Mouse (Mus musculus): Measurements from ENCODE around the gene Cnot2.
"Not testable (repeated sequence)": the region's sequence is repeated elsewhere in the genome, so short reads cannot be mapped to it uniquely, and the experiment has no call there.

Cnot2 gene

DNA sequence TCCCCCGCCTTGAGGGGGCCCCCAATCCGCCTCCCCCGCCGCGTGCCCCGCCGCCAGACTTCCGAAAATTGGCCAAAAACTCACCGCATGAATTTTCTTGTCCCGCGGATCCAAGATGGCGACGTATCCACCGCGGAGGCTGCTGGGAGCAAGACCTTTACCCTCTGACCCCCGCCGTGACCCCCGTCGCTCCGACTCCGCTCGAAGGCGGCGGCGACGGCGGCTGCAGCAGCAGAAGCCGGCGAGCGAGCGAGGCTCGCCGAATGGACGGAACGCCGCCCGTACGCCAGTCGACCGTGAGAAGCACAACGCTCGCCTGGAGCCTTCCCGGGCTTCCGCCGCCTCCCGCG is at the start of gene Cnot2:
Gene Cnot2 (minus strand): TSS at position 143 of the 350 bp plus-strand sequence.
- peak; percentile 88 to 94 for DNase-seq (ENCODE audit: low spot score in 2 of 2)

DNA sequence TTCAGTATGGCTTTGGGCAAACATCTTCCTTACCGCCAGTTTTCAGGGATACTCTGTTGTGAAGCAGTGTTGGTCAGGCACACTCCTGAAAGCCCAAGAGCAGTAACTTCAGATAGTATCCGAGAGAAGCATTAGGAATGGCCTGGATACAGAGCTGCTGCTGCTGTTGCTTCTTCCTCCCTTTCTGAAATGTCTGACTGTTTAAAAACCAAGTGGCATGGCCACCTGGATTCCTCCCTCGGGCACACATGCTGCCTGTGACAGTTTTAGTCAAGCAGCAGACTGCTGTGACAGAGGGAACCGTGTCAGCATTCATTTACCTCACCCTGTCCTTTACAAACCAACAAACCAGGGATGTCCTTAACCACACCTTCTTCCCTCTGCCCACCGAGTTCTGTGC is 47.6 kb upstream of the Cnot2 start:
- DNase-seq (ENCODE audit: low spot score in 2 of 2): no peak

DNA sequence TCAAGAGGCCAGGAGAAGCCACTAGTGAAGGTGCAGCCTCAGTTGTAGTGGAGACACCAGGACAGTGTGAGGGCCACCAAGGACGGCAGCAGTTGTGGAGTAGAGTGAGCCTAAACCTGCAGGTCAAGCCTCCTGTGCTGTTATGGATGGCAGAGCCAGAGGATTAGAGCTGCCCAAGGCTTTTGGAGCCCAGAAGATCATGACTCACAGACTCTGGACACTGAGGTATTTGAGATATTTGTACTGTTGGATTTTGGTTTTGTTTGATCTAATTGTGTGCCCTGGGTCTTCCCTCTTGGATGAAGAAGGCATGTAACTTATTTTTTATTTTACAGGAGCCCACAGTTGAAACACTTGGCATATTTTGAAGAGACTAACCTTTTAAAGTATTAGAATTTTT is 44.7 kb upstream of the Cnot2 start:
- no peak for DNase-seq (ENCODE audit: low spot score in 2 of 2)

DNA sequence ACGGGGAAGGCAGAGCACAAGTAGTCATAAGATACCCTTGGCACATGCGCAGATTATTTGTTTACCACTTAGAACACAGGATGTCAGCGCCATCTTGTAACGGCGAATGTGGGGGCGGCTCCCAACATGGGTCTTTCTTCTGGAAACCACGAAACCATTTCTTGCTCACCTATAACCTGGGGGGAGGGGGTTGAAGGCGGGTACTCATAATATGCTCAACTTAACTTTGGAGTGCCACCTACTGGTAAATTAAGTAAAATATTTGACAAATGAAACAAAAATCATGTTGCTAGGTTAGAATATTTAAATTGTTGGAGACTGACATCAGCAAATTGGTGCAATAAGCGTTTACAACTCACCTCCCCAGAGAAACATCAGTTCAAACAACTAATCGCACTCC is 31.9 kb upstream of the Cnot2 start:
- DNase-seq (ENCODE audit: low spot score in 2 of 2): not testable (repeated sequence)

DNA sequence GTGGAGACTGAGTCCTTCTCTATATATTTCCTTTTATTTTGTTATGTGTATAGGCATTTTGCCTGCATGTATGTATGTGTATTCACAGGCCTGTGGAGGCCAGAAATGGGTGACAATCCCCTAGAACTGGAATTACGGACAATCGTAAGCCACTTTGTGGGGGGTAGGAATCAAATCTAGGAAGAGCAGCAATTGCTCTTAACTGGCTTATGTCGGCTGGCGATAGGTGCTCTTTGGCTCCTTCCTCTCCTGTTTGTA is 23.5 kb upstream of the Cnot2 start:
- no peak for DNase-seq (ENCODE audit: low spot score in 2 of 2)

DNA sequence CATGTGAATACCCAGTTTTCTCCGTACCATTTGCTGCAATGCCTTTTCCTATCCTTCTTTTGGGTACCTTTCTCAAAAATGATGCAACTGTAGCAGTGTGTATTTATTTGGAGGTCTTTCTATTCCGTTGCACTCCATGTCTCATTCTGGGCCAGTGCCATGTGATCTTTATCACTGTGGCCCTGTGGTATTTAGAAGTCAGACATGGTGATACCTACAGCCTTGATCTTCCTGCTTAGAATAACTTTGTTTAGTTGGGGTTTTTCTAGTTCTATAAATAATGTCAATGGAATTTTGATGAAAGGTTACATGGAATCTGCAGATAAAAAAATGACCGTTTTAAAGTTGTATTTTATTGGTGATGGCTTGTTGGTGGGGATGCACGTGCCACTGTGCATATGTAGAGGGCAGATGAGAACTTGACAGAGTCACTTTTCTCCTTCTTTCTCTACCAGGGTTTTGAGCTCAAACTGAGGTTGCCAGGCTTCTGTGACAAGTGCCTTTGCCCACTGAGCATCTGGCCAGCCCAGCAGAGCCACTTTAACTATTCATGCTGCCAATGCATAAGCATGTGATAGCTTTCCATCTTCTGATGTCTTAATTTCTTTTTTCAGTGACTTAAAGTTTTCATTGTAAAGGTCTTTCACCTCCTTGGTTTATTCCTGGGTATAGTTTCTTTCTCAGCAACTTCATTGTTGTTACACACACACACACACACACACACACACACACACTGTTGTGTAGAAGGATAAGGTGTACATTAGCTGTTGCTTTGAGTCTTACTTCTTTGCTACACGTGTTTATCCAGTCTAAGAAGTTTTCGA is 23.0 kb upstream of the Cnot2 start:
- no peak for DNase-seq (ENCODE audit: low spot score in 2 of 2)

DNA sequence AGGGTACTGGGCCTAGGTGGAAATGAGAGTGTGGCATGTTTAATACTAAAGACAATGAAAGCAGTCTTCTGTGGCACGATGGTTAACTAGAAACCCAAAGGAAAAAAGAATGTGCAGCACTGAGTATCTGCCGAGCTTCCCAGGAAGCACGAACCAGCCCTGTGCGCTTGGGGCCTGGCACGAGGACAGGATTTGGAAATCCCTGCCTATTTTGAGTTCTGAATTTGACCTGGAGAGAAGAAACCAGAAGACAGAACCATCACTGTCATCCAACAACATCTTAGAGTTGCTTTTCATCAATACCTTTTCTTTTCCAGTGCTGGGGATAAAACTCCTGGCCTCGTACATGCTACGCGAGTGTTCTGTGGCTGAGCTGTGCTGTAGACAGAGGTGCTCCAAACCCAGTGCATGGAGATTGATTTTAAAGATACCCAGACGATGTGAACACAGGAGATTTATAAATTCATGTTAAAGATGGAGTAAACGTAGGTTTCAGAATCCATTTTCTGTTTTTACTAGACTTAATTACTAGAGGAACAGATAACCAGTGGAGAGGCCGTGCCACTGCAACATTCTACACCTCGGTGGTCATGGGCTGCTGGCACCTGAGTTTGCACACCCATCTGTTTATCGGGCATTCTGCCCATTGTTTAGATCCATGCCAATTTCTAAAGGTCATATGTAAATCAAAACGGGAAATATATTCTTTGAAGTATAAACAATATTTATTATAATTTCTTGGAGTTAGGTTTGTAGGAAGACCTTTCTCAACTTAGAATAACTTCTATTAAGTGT is 17.9 kb upstream of the Cnot2 start:
- no peak for DNase-seq (ENCODE audit: low spot score in 2 of 2)

DNA sequence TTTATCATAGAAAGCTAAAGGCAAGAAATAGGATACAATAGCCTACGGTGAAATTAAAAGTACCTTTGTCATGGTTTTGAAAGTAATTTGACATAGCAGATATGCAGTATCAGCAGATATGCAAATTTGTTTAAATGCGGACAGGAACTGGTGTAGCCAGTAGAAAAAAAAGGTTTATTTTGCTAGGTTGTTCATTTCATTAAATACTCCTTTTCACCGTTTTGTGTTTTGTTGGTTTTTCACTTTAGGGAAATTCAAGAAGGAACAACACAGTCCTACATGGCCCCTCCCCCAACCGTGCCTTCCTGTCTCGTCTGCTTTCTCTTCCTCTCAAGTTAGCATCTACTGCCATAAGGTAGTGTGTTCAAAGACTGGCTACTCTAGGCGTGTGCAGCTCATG is 1.4 kb upstream of the Cnot2 start:
- DNase-seq (ENCODE audit: low spot score in 2 of 2): peak in 1 of 2 experiments; percentile 32

DNA sequence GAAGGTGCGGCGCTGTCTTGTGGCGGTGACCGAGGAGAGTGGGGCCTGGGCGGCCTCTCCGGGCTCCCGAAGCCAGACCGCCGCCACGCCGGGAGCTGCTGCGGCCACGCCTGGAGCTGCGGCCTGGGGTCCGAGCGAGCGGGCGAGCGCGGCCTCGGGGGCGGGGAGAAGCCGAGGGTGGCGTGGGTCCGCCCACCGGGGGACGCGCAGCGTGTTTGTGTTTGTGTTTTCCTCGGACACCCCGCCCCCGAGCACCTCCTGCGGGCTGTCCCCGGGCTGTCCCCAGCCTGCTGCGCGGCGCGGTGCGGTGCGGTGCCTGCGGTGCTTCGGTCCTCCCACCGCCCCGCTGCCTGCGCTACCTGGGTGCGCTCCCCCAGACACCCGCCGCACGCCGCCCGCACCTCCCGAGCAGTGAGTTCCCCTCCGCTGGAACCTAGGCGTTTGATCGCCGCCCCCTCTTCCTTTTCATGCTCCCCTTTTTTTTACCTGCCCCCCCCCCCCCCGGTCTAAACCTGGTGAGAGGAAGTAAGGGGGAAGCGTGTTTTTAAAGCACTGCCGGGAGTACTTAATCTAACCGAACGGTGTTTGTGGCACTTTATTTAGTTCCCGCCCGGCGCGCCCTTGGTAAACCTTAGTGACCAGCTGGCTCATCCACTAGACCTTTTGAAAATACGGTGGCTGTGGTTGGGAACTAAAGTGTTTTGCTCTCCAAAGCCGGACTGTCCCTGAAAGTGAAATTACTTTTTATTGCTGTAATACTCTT is 589 bp upstream of the Cnot2 start:
- DNase-seq (ENCODE audit: low spot score in 2 of 2): peak; percentile 47 to 54

DNA sequence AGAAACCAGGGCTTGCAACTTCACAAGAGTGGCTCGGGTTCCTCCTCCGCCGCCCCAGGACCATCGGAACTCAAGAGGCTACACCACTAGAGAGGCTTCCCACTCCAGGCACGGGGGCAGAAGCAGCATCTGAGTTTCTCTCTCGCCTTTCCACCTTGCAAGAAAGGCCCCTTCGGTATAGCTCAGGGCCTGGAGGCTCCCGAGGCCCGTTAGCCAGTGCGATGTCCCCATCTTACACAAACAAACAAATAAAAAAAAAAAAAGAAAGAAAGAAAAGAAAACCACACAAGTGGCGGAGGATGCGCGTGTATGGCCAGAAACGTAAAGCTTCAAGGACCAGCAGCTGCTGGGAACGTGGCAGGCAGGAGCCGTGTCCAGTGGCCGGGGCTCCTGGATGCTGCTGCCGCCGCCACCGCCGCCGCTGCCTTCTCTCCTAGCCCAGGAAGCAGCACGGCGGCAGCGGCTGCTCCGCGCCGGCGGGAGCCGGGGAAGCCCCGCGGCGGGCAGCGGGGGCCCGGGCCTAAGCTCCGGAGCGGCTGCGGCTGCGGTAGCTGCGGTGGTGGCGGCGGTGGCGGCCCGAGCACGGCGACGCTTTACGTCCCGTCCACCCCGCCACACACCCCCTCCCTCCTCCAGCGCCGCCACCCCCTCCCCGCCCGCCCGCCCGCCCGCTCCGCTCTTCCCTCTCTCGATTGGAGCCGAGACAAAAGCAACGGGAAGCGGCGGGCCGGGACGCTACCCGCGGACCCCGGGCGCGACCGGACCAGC is 536 bp downstream of the Cnot2 start:
- peak; percentile 16 to 37 for DNase-seq (ENCODE audit: low spot score in 2 of 2)

DNA sequence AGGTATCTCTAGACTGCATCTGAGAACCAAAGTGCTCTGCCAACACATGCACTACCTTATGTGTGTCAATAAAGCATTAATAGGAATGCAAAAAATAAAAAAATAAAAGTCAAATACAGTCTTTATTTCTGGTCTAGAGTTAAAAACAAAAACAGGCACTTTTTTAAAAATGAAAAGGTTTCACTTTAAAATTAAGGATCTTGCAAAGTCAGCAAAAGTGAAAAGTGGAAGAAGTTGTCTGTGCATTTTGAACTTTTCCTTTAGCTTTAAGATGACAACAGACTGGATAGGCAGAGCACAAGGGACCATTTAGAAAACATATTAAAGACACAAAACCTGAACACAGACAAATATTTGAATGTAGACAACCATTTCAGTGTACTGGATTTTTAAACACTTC is 1.8 kb downstream of the Cnot2 start:
- no peak for DNase-seq (ENCODE audit: low spot score in 2 of 2)

DNA sequence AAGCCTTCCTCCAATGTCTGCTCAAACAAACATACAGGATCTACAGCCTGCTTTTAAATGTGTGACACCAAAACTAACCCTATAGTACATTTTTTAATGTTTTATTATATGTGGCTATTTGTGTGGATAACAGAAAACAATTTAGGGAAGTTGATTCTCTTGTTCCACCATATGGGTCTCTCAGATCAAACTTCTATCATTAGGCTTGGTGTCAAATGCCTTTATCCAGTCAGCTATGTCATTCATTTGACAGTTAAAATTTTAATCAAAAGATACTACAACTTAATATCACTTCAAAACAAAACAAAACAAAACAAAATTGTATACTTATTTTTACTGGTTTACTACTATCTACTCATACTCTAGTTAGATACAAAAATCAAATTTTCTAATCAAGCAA is 2.9 kb downstream of the Cnot2 start:
- no peak for DNase-seq (ENCODE audit: low spot score in 2 of 2)

DNA sequence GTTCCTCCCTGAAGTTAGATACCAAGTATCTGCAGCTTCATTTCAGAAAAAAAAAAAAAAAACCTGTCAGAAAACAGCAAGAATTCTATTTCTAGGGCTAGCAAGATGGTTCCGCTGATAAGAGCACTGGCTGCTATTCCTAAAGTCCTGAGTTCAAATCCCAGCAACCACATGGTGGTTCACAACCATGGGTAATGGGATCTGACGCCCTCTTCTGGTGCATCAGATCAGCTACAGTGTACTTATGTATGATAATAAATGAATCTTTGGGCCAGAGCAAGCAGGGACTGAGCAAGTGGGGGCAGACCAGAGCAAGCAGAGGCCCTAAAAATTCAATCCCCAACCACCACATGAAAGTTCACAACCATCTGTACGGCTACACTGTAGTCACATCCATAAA is 4.1 kb downstream of the Cnot2 start:
- no peak for DNase-seq (ENCODE audit: low spot score in 2 of 2)

DNA sequence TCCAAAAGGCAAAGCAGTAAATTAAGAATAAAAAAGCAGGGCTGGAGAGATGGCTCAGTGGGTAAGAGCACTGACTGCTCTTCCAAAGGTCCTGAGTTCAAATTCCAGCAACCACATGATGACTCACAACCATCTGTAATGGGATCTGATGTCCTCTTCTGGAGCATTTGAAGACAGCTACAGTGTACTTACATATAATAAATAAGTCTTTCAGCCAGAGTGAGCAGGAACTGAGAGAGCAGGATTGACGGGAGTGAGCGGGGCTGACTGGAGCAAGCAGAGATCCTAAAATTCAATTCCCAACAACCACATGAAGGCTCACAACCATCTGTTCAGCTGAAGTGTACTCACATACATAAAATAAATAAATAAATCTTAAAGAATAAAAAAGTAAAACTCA is 5.2 kb downstream of the Cnot2 start:
- DNase-seq (ENCODE audit: low spot score in 2 of 2): not testable (repeated sequence)

DNA sequence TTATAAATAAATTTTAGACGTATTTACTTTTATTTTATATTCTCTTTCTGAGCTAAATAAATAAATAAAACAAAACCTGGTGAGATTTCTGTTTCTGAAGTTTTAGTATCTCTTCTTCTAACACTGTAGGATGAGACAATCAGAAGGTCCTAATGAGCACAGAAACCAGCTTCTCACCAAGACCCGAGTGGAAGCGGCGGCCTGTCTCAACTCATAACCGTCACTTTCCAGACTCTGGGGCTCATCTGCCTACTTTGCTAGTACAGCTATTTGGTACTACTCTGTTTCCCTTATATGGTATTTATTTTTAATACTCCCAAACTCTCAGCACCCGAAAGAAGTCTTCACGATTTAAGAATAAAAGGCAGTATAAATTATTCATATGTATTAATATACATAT is 10.8 kb downstream of the Cnot2 start:
- DNase-seq (ENCODE audit: low spot score in 2 of 2): no peak

DNA sequence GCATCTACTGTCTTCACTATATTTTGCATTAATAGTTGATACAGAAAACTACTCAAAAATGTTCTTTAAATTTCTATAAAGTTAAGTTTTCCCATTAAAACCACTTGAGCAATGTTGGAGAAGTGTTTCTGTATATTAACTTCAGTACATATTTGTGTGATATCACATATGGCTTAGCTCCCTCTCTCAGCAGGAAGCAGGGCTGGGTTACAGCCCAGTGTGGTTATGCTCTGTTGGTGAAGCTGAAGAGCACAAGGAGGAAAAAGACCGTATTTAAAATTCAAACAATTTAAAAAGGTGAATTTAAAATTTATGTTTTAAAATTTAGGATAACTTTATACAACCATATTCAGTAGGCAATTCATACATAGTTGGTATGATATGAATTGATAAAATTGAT is 12.8 kb downstream of the Cnot2 start:
- no peak for DNase-seq (ENCODE audit: low spot score in 2 of 2)

DNA sequence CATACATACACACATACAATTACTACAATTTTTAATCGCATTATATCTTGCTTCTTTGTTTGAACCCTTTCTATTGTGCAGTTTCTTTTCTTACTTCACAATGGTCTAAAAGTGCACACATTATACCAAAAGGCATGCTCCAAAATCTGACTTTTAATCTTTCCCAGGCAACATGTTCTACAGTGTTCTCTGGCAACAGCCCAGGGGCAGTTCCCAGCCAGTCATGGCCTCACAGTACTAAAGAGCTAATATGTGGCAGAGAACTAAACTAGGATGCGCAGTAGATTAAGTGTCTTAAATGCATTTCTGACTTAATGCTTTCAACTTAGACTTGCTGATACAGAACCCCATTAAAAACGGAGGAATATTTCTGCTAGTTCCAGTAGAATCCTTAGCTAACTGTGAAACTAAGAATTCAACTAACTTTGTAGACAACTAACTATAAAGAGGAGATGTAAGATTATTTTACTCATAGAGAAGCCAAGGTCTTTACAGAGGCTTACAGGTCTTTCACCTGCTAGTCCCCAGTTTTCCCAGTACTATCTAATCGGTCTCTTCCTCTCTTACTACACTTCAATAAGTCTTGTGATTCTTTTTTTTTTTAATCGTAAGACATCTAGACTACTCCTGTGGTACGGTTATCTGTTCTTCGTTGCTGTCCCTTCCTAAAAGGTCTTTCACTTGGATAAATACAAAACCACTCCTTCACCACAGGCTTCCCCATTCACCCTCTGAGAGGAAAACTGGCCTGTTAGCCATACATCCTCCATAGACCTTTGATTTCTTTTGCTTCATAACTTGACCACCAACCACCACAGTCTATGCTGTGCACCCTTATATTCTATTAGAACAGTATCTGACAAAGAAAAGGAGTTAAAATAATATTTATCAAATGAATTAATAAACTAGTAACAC is 13.6 kb downstream of the Cnot2 start:
- no peak for DNase-seq (ENCODE audit: low spot score in 2 of 2)

DNA sequence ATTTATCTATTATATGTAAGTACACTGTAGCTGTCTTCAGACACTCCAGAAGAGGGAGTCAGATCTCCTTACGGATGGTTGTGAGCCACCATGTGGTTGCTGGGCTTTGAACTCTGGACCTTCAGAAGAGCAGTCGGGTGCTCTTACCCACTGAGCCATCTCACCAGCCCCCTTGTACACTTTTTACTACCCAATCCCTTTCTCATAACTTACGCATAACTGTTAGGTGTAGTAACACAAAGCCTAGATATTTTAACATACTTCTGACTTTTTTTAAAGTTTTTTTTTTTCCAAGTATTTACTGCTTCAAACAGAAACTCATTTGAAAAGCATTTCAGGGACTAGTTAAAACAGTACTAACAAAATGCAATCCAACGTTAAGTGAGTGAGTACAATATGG is 14.8 kb downstream of the Cnot2 start:
- not testable (repeated sequence) for DNase-seq (ENCODE audit: low spot score in 2 of 2)

DNA sequence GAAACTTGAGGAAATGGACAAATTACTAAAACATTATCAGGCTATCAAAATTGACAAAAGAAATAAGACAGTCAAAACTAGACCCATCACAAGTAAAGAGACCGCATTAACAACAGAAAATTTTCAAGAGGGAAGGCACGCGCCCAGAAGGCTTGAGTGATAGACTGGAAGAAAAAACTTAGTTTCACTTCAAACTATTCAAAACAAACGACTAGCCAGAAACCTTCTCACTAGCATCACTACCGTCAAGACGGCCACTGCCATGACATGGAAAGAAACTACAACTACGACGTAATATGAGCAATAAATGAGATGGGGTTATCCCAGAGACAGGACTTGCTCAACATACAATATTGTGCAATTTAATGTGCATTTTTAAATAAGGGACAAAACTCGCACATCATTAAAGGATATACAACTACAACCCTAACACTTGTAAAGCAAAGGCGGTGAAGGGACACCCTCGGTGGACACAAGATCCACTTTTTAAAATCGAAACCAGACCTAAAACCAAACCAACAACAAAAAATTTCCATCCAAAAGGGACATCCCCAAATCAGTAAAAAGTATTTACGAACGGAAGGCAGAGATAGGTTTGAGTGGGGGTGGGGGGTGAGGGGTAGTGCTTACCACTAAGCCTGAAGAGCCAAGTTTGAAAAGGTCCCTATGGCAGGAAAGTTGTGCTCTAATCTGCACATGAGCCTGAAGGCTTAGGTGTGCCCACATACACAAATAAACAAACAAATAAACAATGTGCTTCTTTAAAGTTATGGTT is 16.3 kb downstream of the Cnot2 start:
- no peak for DNase-seq (ENCODE audit: low spot score in 2 of 2)
